Mouse (Mus musculus): Measurements from ENCODE around the gene Aldh3b1.

GRCm38 (mm10) chr19:3922661-3923371 is 6.8 kb downstream of the Aldh3b1 start:
- TF ChIP-seq CTCF (IDR thresholded peaks at IDR 0.05; ENCODE audit: low read depth, low read length): no peak
- TF ChIP-seq POLR2A (IDR thresholded peaks at IDR 0.05; ENCODE audit: extremely low read depth, insufficient read depth, low read length): no peak
